Mouse (Mus musculus) cortical plate, adult 2 months (tissue): ENCODE measurements around the gene Selenof.

Experiments used
- CTCF ChIP-seq: fragments of 200-500 bp; IDR thresholded peaks from 2 replicates; pipeline ENCODE4 v1.5.1; 2011; ENCODE audit warnings: mild to moderate bottlenecking, control low read depth, low read length; ENCODE audit not compliant: insufficient read depth; ENCODE audit errors: extremely low read depth
- POLR2A ChIP-seq: fragments of 200-500 bp; IDR thresholded peaks from 2 replicates; pipeline ENCODE4 v1.6.1; 2011; ENCODE audit warnings: mild to moderate bottlenecking, low read length, control low read depth; ENCODE audit not compliant: insufficient read depth; ENCODE audit errors: extremely low read depth

GRCm38 (mm10) chr3:144556625-144557324, 13.3 kb upstream of the Selenof start:
- TF ChIP-seq CTCF, result no peak
- TF ChIP-seq POLR2A, result no peak
